Comparison of ENCODE assay signal across 12 mouse cellular contexts in the genomic region with DNA sequence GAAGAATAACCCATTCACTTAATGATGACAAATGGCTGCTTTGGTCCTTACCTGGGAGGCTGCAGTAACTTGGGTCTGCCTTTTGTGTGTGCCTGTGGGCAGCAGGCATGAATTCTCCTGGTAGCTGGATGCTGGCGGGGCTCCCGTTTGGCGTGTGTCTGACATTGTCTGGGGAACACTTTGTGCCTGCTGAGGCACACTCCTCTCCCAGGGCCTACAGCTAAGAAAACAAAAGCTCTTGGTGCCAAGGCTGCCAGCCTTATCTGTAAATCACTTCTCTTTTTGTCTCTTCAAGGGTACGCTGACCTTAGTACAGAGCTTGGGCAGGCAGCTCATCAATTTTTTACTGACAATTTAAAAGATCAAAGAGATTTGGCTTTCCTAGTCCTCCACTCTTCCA.
A peak's percentile ranks its signal among the peaks of the same experiment; 100 is the strongest.
DNase-seq lines count a peak whose midpoint lies in the region; ATAC-seq lines count a peak whose summit lies in the region.
"Had no signal": no experiment of that assay in that cellular context is flagged by ENCODE, and none has a peak within 500 bp of the region (broad histone marks: within the 10 kb centered on the region; RNA-seq: fewer than 3 reads in every experiment).

No protein-coding gene starts in this region.

- no peaks in the 10 kb centered on the region for H3K36me3 ChIP-seq in hindbrain, embryonic 15.5 days
- H3K36me3 ChIP-seq in hindbrain, embryonic 13.5 days, result no peaks in the 10 kb centered on the region
- H3K36me3 ChIP-seq: G1E had no signal

- 15% methylated on average over 4 of the region's 4 CpGs for WGBS in hindbrain, embryonic 15.5 days
- 18% methylated on average over 4 of the region's 4 CpGs for WGBS in hindbrain, embryonic 13.5 days

- ATAC-seq in hindbrain, embryonic 15.5 days (ENCODE audit: low FRiP score, low read depth), result 0 out of 2 replicates have a peak, but pooled peaks have one; percentile 30
- ATAC-seq in hindbrain, embryonic 13.5 days (ENCODE audit: low FRiP score), result no peak

- H3K9me3 ChIP-seq in hindbrain, embryonic 15.5 days, result no peaks in the 10 kb centered on the region
- H3K9me3 ChIP-seq in hindbrain, embryonic 13.5 days, result no peaks in the 10 kb centered on the region
- H3K9me3 ChIP-seq: G1E had no signal

- no peak overlapping the region for H3K9ac ChIP-seq in hindbrain, embryonic 15.5 days
- no peak overlapping the region for H3K9ac ChIP-seq in hindbrain, embryonic 13.5 days
- H3K9ac ChIP-seq: liver, embryonic 14.5 days had no signal

- H3K27me3 ChIP-seq in hindbrain, embryonic 15.5 days, result no peaks in the 10 kb centered on the region
- H3K27me3 ChIP-seq in hindbrain, embryonic 13.5 days, result 0 out of 2 replicates have a peak, but pooled peaks cover 3% of the 10 kb centered on the region

- DNase-seq in adrenal gland, adult 2 months, result peak; percentile 67
- peak; percentile 4 for DNase-seq in embryo, embryonic 10.5 days (ENCODE audit: low spot score)
- peak; percentile 14 for DNase-seq in neural tube, embryonic 10.5 days (ENCODE audit: extremely low spot score, low spot score)
- DNase-seq in natural killer cell, adult 2 months (ENCODE audit: low spot score in 2 of 2), result no peak
- no peak for DNase-seq in kidney, adult 8-10 months
- no peak for DNase-seq in retina, postnatal 1 day
- DNase-seq: kidney, adult 2 months; thymus, adult 18-20 months had no signal

- H3K27ac ChIP-seq in hindbrain, embryonic 15.5 days (replicated peaks), result 0 out of 2 replicates have a peak overlapping the region, but pooled peaks have one; percentile 8
- H3K27ac ChIP-seq in hindbrain, embryonic 13.5 days, result no peak overlapping the region
- H3K27ac ChIP-seq: liver, embryonic 14.5 days had no signal

- H3K4me2 ChIP-seq in hindbrain, embryonic 15.5 days, result no peak overlapping the region
- H3K4me2 ChIP-seq in hindbrain, embryonic 13.5 days, result no peak overlapping the region

- H3K4me1 ChIP-seq in hindbrain, embryonic 15.5 days (replicated peaks), result 0 out of 2 replicates have a peak, but pooled peaks cover 4% of the 10 kb centered on the region
- H3K4me1 ChIP-seq in hindbrain, embryonic 13.5 days (replicated peaks), result peaks cover 5% of the 10 kb centered on the region; the same call in 1 of the 2 replicates

- H3K4me3 ChIP-seq in hindbrain, embryonic 15.5 days, result no peak overlapping the region
- no peak overlapping the region for H3K4me3 ChIP-seq in hindbrain, embryonic 13.5 days

Comparison
In these comparisons a context has a peak if more than half of its experiments do, and no peak if none do; other contexts are left out.
1. DNase-seq: peak in adrenal gland, adult 2 months (single experiment), embryo, embryonic 10.5 days (single experiment) and neural tube, embryonic 10.5 days (single experiment); none in natural killer cell, adult 2 months (0 of 2), kidney, adult 8-10 months (0 of 2) and retina, postnatal 1 day (single experiment).